Mouse (Mus musculus): ENCODE results near the gene Acoxl. TPM values are rescaled to one million over a fixed set of nuclear protein-coding genes. Genes with fewer than 3 reads are reported as not detected.

The Acoxl gene
- 0.23 and 0.25 TPM in 2 replicates for polyA plus RNA-seq (2012; rRNA removed)

- DNase-seq (ENCODE audit: low read depth in 1 of 2, low spot score in 2 of 2) = no peak
- 75% methylated on average over 7 of the region's 7 CpGs for WGBS
- H3K27me3 ChIP-seq (ENCODE audit: control insufficient read depth, insufficient read depth, low read length) = peaks cover 8% of the 10 kb centered on the region
- H3K27ac ChIP-seq (ENCODE audit: insufficient read depth, low read length) = no peak within 1 kb of the TSS
- TF ChIP-seq CTCF (IDR thresholded peaks at IDR 0.05; ENCODE audit: extremely low read depth, insufficient read depth, insufficient read length, insufficient replicate concordance) = no peak
- TF ChIP-seq POLR2A (IDR thresholded peaks at IDR 0.05; ENCODE audit: low read depth, low read length) = no peak
- no peaks in the 10 kb centered on the region for H3K36me3 ChIP-seq (ENCODE audit: control insufficient read depth, insufficient read depth, low read length)
- no peaks in the 10 kb centered on the region for H3K4me1 ChIP-seq (ENCODE audit: control insufficient read depth, insufficient read depth, insufficient read length)
- H3K4me3 ChIP-seq (ENCODE audit: extremely low read depth, insufficient read depth, insufficient read length) = no peak within 1 kb of the TSS
Observed at GRCm38 (mm10) chr2:127838576-127838975, at the start of gene Acoxl. TSS of gene Acoxl (plus strand) at chr2:127838876.

- H3K27ac ChIP-seq (ENCODE audit: insufficient read depth, low read length) = no peak overlapping the region
- H3K4me1 ChIP-seq (ENCODE audit: control insufficient read depth, insufficient read depth, insufficient read length) = peaks cover 2% of the 10 kb centered on the region
- no peak for DNase-seq (ENCODE audit: low read depth in 1 of 2, low spot score in 2 of 2)
- 5% methylated on average over 11 of the region's 11 CpGs for WGBS
- peak overlapping the region; percentile 71 for H3K4me3 ChIP-seq (ENCODE audit: extremely low read depth, insufficient read depth, insufficient read length)
- no peak for TF ChIP-seq POLR2A (IDR thresholded peaks at IDR 0.05; ENCODE audit: low read depth, low read length)
- no peak for TF ChIP-seq CTCF (IDR thresholded peaks at IDR 0.05; ENCODE audit: extremely low read depth, insufficient read depth, insufficient read length, insufficient replicate concordance)
- H3K27me3 ChIP-seq (ENCODE audit: control insufficient read depth, insufficient read depth, low read length) = no peaks in the 10 kb centered on the region
- H3K36me3 ChIP-seq (ENCODE audit: control insufficient read depth, insufficient read depth, low read length) = no peaks in the 10 kb centered on the region
Observed at GRCm38 (mm10) chr2:127789138-127789537, 49.5 kb upstream of the Acoxl start.

DNA sequence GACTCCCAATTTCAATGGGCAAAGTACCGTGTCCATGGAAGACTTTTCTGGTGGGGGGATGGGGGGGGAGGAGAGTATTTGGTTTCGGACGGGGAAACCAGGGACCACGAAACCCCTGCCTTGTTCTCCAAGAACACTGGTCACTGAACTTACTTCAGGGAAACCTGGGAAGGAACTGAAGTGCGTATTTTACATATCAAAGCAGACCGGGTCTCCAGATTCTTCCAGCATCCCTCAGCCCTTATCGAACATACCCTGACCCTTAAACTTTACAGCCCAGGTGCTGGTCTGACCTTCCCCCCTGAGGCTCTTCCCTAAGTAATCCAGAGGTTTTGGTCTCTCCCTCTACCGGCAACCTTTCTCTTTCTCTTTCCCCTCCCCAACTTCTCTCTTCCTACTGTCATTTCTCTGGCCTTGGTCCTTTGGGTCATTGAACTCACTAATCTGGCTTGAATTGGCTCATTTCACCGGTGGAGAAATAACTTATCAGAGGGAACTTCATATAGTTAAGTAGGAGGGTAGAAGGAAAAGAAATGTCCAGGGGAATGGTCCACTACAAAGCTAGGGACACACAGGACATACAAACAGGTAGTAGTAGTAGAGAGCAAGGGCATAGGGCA is 48.9 kb upstream of the Acoxl start:
- TF ChIP-seq POLR2A (IDR thresholded peaks at IDR 0.05; ENCODE audit: low read depth, low read length) (no peak), CTCF (IDR thresholded peaks at IDR 0.05; ENCODE audit: extremely low read depth, insufficient read depth, insufficient read length, insufficient replicate concordance) (no peak)
- H3K4me3 ChIP-seq (ENCODE audit: extremely low read depth, insufficient read depth, insufficient read length) = no peak overlapping the region
- no peak for DNase-seq (ENCODE audit: low read depth in 1 of 2, low spot score in 2 of 2)
- 53% methylated on average over 9 of the region's 9 CpGs for WGBS
- no peaks in the 10 kb centered on the region for H3K36me3 ChIP-seq (ENCODE audit: control insufficient read depth, insufficient read depth, low read length)
- peaks cover 2% of the 10 kb centered on the region for H3K4me1 ChIP-seq (ENCODE audit: control insufficient read depth, insufficient read depth, insufficient read length)
- H3K27me3 ChIP-seq (ENCODE audit: control insufficient read depth, insufficient read depth, low read length) = no peaks in the 10 kb centered on the region
- H3K27ac ChIP-seq (ENCODE audit: insufficient read depth, low read length) = no peak overlapping the region

- no peaks in the 10 kb centered on the region for H3K27me3 ChIP-seq (ENCODE audit: control insufficient read depth, insufficient read depth, low read length)
- peak within 1 kb of the TSS; percentile 47; the same call in 1 of the 2 replicates for H3K27ac ChIP-seq (ENCODE audit: insufficient read depth, low read length)
- peaks cover 2% of the 10 kb centered on the region for H3K4me1 ChIP-seq (ENCODE audit: control insufficient read depth, insufficient read depth, insufficient read length)
- WGBS = under 1% methylated on average over 37 of the region's 37 CpGs
- peak within 1 kb of the TSS; percentile 93 for H3K4me3 ChIP-seq (ENCODE audit: extremely low read depth, insufficient read depth, insufficient read length)
- DNase-seq (ENCODE audit: low read depth in 1 of 2, low spot score in 2 of 2) = peak; percentile 46 to 83
- TF ChIP-seq CTCF (IDR thresholded peaks at IDR 0.05; ENCODE audit: extremely low read depth, insufficient read depth, insufficient read length, insufficient replicate concordance) (no peak), POLR2A (IDR thresholded peaks at IDR 0.05; ENCODE audit: low read depth, low read length) (peak; percentile 51)
- H3K36me3 ChIP-seq (ENCODE audit: control insufficient read depth, insufficient read depth, low read length) = no peaks in the 10 kb centered on the region
Observed at GRCm38 (mm10) chr2:127791919-127792603, 46.6 kb upstream of the Acoxl start, which contains the start of gene Mtln. TSS of gene Mtln (minus strand) at chr2:127792488.

DNA sequence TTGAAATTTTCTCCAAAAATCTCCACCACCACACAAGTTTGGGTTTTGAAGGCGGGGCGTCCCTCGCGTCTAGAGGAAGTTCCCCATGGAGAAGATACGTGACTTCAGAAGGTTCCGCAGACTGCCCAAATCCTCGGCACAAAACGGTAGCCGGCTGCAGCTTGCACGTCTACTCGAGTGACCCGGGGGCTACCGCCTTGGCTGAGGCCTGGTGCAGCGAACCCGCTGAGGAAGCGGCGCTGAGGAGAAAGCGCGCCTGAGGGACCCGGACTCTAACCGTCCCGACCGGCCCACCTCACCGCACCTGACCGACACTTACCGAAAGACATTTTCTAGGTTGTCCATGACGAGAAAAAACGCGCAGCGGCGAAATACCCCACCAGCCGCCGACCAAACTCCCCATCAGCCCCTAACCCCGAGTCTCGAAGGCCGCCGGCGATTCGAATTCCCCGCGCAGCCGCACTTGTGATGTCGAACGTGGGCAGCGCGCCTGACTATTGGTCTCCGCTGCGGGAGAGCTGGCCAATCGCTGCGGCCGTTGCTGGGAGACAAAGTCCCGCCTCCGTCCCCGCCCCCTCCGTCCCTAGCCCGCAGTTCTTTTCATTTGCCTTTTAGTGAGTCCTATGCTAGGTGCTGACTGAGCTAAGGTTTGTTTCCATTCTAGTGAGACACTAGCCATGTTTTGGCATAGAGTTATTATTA is 7.1 kb upstream of the Acoxl start, which contains the start of gene Bub1:
TSS of gene Bub1 (minus strand) at position 465 of the 702 bp plus-strand sequence.
- Histone ChIP-seq H3K4me3 (ENCODE audit: extremely low read depth, insufficient read depth, insufficient read length) (peak within 1 kb of the TSS; percentile 64), H3K4me1 (ENCODE audit: control insufficient read depth, insufficient read depth, insufficient read length) (peaks cover 7% of the 10 kb centered on the region; the same call in 1 of the 2 replicates), H3K36me3 (ENCODE audit: control insufficient read depth, insufficient read depth, low read length) (no peaks in the 10 kb centered on the region), H3K27me3 (ENCODE audit: control insufficient read depth, insufficient read depth, low read length) (no peaks in the 10 kb centered on the region; the same call in 1 of the 2 replicates), H3K27ac (ENCODE audit: insufficient read depth, low read length) (no peak within 1 kb of the TSS)
- no peak for TF ChIP-seq POLR2A (IDR thresholded peaks at IDR 0.05; ENCODE audit: low read depth, low read length)
- TF ChIP-seq CTCF (IDR thresholded peaks at IDR 0.05; ENCODE audit: extremely low read depth, insufficient read depth, insufficient read length, insufficient replicate concordance) = no peak
- WGBS = under 1% methylated on average over 56 of the region's 56 CpGs
- DNase-seq (ENCODE audit: low read depth in 1 of 2, low spot score in 2 of 2) = peak; percentile 85 to 93

GRCm38 (mm10) chr2:127832103-127832832 is 6.4 kb upstream of the Acoxl start:
- peak in 1 of 2 experiments; percentile 12 for DNase-seq (ENCODE audit: low read depth in 1 of 2, low spot score in 2 of 2)
- Histone ChIP-seq H3K27ac (ENCODE audit: insufficient read depth, low read length) (no peak overlapping the region), H3K4me1 (ENCODE audit: control insufficient read depth, insufficient read depth, insufficient read length) (peaks cover 7% of the 10 kb centered on the region; the same call in 1 of the 2 replicates), H3K36me3 (ENCODE audit: control insufficient read depth, insufficient read depth, low read length) (no peaks in the 10 kb centered on the region), H3K4me3 (ENCODE audit: extremely low read depth, insufficient read depth, insufficient read length) (peak overlapping the region; percentile 52), H3K27me3 (ENCODE audit: control insufficient read depth, insufficient read depth, low read length) (no peaks in the 10 kb centered on the region; the same call in 1 of the 2 replicates)
- WGBS = 10% methylated on average over 11 of the region's 11 CpGs
- TF ChIP-seq CTCF (IDR thresholded peaks at IDR 0.05; ENCODE audit: extremely low read depth, insufficient read depth, insufficient read length, insufficient replicate concordance) (no peak), POLR2A (IDR thresholded peaks at IDR 0.05; ENCODE audit: low read depth, low read length) (no peak)
